Mouse (Mus musculus) kidney, postnatal 0 days (tissue): Measurements from ENCODE around the gene Ankmy2. TPM values are rescaled to one million over a fixed set of nuclear protein-coding genes. Genes with fewer than 3 reads are reported as not detected.
A peak's percentile ranks its signal among the peaks of the same experiment; 100 is the strongest.
"Not testable (repeated sequence)": the region's sequence is repeated elsewhere in the genome, so short reads cannot be mapped to it uniquely, and the experiment has no call there.

ENCODE experiments used
- ATAC-seq: fragments of 200-750 bp; cut with Nextera tagmentation; replicated peaks from 2 replicates; pipeline ENCODE4 v1.8.0; 2017; ENCODE audit warnings: low read depth, moderate number of reproducible peaks, moderate TSS enrichment, moderate library complexity; ENCODE audit not compliant: low FRiP score
- DNase-seq: peaks from one replicate; pipeline ENCODE4 v3.0.0-alpha.2; 2016; ENCODE audit warnings: low spot score
- H3K27ac ChIP-seq: fragments of 300-500 bp; sonication (generic); 2 replicates; pipeline ENCODE4 v1.5.1; 2014; ENCODE audit warnings: mild to moderate bottlenecking
- H3K27me3 ChIP-seq: fragments of 300-500 bp; sonication (generic); 2 replicates; pipeline ENCODE4 v1.6.1; 2014; ENCODE audit warnings: low read length, mixed read lengths; ENCODE audit not compliant: insufficient read depth
- H3K36me3 ChIP-seq: fragments of 300-500 bp; sonication (generic); 2 replicates; pipeline ENCODE4 v1.6.1; 2014; ENCODE audit warnings: low read length, mixed read lengths; ENCODE audit not compliant: insufficient read depth
- H3K4me1 ChIP-seq: fragments of 300-500 bp; sonication (generic); replicated peaks from 2 replicates; pipeline ENCODE4 v1.6.1; 2014; ENCODE audit warnings: antibody characterized with exemption, low read length, mixed read lengths; ENCODE audit not compliant: insufficient read depth
- H3K4me2 ChIP-seq: fragments of 300-500 bp; sonication (generic); 2 replicates; pipeline ENCODE4 v1.6.1; 2014; ENCODE audit warnings: mild to moderate bottlenecking, low read length, moderate library complexity, mixed read lengths
- H3K4me3 ChIP-seq: fragments of 300-500 bp; sonication (generic); replicated peaks from 2 replicates; pipeline ENCODE4 v1.5.1; 2014; ENCODE audit warnings: low read depth, low read length
- H3K9ac ChIP-seq: fragments of 300-500 bp; sonication (generic); 2 replicates; pipeline ENCODE4 v1.6.1; 2014; ENCODE audit warnings: low read depth, low read length
- H3K9me3 ChIP-seq: fragments of 300-500 bp; sonication (generic); replicated peaks from 2 replicates; pipeline ENCODE4 v1.6.1; 2016; ENCODE audit warnings: low read length, inconsistent platforms, mixed read lengths
- CTCF ChIP-seq: IDR thresholded peaks from 2 replicates; pipeline ENCODE4 v1.5.1; 2016; ENCODE audit warnings: antibody characterized with exemption, low read depth, mild to moderate bottlenecking, moderate library complexity
- WGBS: fragments of 180-500 bp; shearing (Covaris S2); extraction: QIAGEN DNeasy Blood & Tissue Kit; methylation state at CpG from one replicate; pipeline ENCODE4 v1.1.7; 2014; 5-methylcytosine and 5-hydroxymethylcytosine counted together
- polyA plus RNA-seq: library from polyadenylated mRNA; unstranded; fragments of >200 nt; fragmentation: Nextera tagmentation; extraction: Ambion mirVana; gene quantifications from 2 replicates; pipeline ENCODE4 v1.2.1, GENCODE M21; 2015

Gene Ankmy2
- polyA plus RNA-seq, 1 experiment from 2014 or later: 35.4 TPM

GRCm38 (mm10) chr12:36165299-36165698, 8.4 kb downstream of the Ankmy2 start:
- H3K9me3 ChIP-seq: no peaks in the 10 kb centered on the region
- no peak overlapping the region for H3K4me2 ChIP-seq
- no peak overlapping the region for H3K4me3 ChIP-seq
- no peak for DNase-seq
- ATAC-seq: no peak
- no peaks in the 10 kb centered on the region for H3K4me1 ChIP-seq
- no peak overlapping the region for H3K9ac ChIP-seq
- H3K27me3 ChIP-seq: no peaks in the 10 kb centered on the region
- H3K36me3 ChIP-seq: 0 out of 2 replicates have a peak, but pooled peaks cover under 1% of the 10 kb centered on the region
- no peak overlapping the region for H3K27ac ChIP-seq
- WGBS: 55% methylated on average over 1 of the region's 1 CpGs
- no peak for TF ChIP-seq CTCF

GRCm38 (mm10) chr12:36177227-36177626, 20.3 kb downstream of the Ankmy2 start:
- no peak overlapping the region for H3K9ac ChIP-seq
- no peaks in the 10 kb centered on the region for H3K27me3 ChIP-seq
- no peaks in the 10 kb centered on the region for H3K9me3 ChIP-seq
- 83% methylated on average over 5 of the region's 5 CpGs for WGBS
- no peak overlapping the region for H3K4me3 ChIP-seq
- no peak overlapping the region for H3K27ac ChIP-seq
- no peak overlapping the region for H3K4me2 ChIP-seq
- ATAC-seq (peak; percentile 52; the same call in 1 of the 2 replicates), DNase-seq (no peak)
- H3K36me3 ChIP-seq: peaks cover 43% of the 10 kb centered on the region
- H3K4me1 ChIP-seq: no peaks in the 10 kb centered on the region
- no peak for TF ChIP-seq CTCF

GRCm38 (mm10) chr12:36182570-36182969, 25.7 kb downstream of the Ankmy2 start:
- Histone ChIP-seq H3K27ac (no peak overlapping the region), H3K9me3 (no peaks in the 10 kb centered on the region), H3K36me3 (peaks cover 26% of the 10 kb centered on the region; the same call in 1 of the 2 replicates), H3K4me3 (no peak overlapping the region), H3K4me2 (no peak overlapping the region), H3K4me1 (no peaks in the 10 kb centered on the region), H3K9ac (no peak overlapping the region), H3K27me3 (no peaks in the 10 kb centered on the region)
- WGBS: 69% methylated on average over 6 of the region's 6 CpGs
- peak; percentile 16 for DNase-seq
- TF ChIP-seq CTCF: no peak
- ATAC-seq: no peak

GRCm38 (mm10) chr12:36187081-36187480, 30.2 kb downstream of the Ankmy2 start:
- DNase-seq (peak; percentile 17), ATAC-seq (peak; percentile 72; the same call in 1 of the 2 replicates)
- Histone ChIP-seq H3K9me3 (no peaks in the 10 kb centered on the region), H3K9ac (no peak overlapping the region), H3K4me1 (no peaks in the 10 kb centered on the region), H3K36me3 (peaks cover 37% of the 10 kb centered on the region), H3K27me3 (no peaks in the 10 kb centered on the region), H3K4me2 (no peak overlapping the region), H3K4me3 (no peak overlapping the region), H3K27ac (no peak overlapping the region)
- WGBS: 55% methylated on average over 6 of the region's 6 CpGs
- TF ChIP-seq CTCF: no peak

GRCm38 (mm10) chr12:36189610-36190009, 32.7 kb downstream of the Ankmy2 start:
- no peak for ATAC-seq
- no peaks in the 10 kb centered on the region for H3K4me1 ChIP-seq
- H3K27me3 ChIP-seq: no peaks in the 10 kb centered on the region
- H3K36me3 ChIP-seq: peaks cover 30% of the 10 kb centered on the region
- no peak for DNase-seq
- H3K27ac ChIP-seq: no peak overlapping the region
- no peak for TF ChIP-seq CTCF
- WGBS: 81% methylated on average over 3 of the region's 3 CpGs
- no peaks in the 10 kb centered on the region for H3K9me3 ChIP-seq
- no peak overlapping the region for H3K4me3 ChIP-seq
- H3K4me2 ChIP-seq: no peak overlapping the region
- H3K9ac ChIP-seq: no peak overlapping the region

GRCm38 (mm10) chr12:36190343-36190742, 33.4 kb downstream of the Ankmy2 start:
- no peak for DNase-seq
- Histone ChIP-seq H3K4me3 (no peak overlapping the region), H3K4me1 (no peaks in the 10 kb centered on the region), H3K9ac (no peak overlapping the region), H3K27me3 (no peaks in the 10 kb centered on the region), H3K27ac (no peak overlapping the region), H3K4me2 (no peak overlapping the region), H3K36me3 (peaks cover 37% of the 10 kb centered on the region), H3K9me3 (no peaks in the 10 kb centered on the region)
- 88% methylated on average over 5 of the region's 5 CpGs for WGBS
- TF ChIP-seq CTCF: no peak
- ATAC-seq: no peak

- H3K36me3 ChIP-seq: peaks cover 50% of the 10 kb centered on the region
- no peaks in the 10 kb centered on the region for H3K27me3 ChIP-seq
- no peak overlapping the region for H3K9ac ChIP-seq
- no peak overlapping the region for H3K4me2 ChIP-seq
- no peak for ATAC-seq
- H3K4me1 ChIP-seq: no peaks in the 10 kb centered on the region
- no peak for TF ChIP-seq CTCF
- H3K27ac ChIP-seq: no peak overlapping the region
- no peak for DNase-seq
- WGBS: 93% methylated on average over 7 of the region's 7 CpGs
- no peak overlapping the region for H3K4me3 ChIP-seq
- peaks cover 13% of the 10 kb centered on the region for H3K9me3 ChIP-seq
These were observed 38.1 kb downstream of the Ankmy2 start for GRCm38 (mm10) chr12:36194976-36195375.

DNA sequence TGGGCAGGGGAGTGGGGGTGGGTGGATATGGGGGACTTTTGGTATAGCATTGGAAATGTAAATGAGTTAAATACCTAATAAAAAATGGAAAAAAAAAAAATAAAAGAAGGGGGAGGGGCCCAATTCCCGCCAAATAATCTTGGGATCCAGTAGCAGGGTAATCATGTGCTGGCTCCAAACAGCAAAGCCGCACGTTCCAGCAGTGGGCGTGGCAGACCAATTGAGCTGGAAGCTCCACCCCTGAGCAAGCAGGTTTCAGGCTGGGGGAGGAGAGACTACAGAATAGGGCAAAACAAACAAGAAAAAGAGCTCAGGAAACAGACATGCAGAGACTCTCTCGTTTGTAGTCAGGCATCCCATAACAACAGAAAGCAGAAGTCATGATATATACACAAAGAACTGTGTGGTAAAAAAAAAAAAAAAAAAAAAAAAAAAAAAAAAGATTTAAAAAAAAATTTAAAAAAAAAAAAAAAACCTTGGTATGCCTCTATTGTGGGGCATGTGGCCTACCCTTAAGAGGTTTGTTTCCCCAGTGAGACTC, 48.7 kb downstream of the Ankmy2 start:
- not testable (repeated sequence) for DNase-seq, H3K4me3 ChIP-seq, H3K4me1 ChIP-seq, ATAC-seq, H3K9me3 ChIP-seq, H3K27me3 ChIP-seq, H3K36me3 ChIP-seq, H3K27ac ChIP-seq, H3K9ac ChIP-seq, H3K4me2 ChIP-seq
- 60% methylated on average over 5 of the region's 5 CpGs for WGBS
